Mouse (Mus musculus) lung, postnatal 0 days (tissue): ENCODE measurements around the gene Gclm.

Source experiments
- CTCF ChIP-seq: IDR thresholded peaks from 2 replicates; pipeline ENCODE4 v1.5.1; 2016; ENCODE audit warnings: antibody characterized with exemption, mild to moderate bottlenecking
- EP300 ChIP-seq: IDR thresholded peaks from 2 replicates; pipeline ENCODE4 v1.6.1; 2016; ENCODE audit warnings: antibody characterized with exemption, mild to moderate bottlenecking, control low read depth

GRCm38 (mm10) chr3:122210846-122211245 is 34.5 kb upstream of the Gclm start:
- TF ChIP-seq CTCF (no peak), EP300 (no peak)
